Mouse (Mus musculus): ENCODE measurements around the gene Rpl29.

DNA sequence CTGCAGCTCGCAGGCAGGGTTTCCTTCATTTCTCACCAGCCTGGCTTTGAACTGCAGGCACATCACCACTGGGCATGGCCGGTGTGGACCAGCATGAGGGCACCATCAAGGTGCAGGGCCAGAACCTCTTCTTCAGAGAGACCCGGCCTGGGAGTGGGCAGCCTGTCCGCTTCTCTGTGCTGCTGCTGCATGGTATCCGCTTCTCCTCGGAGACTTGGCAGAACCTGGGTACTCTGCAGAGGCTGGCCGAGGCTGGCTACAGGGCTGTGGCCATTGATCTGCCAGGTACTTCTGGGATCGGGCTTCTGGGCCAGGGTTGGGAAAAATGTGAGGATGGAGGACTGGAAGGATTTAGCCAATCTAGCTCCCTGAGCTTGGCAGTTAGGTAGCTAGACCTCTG lies 20.7 kb downstream of the Rpl29 start:
- no peak for TF ChIP-seq CTCF (IDR thresholded peaks at IDR 0.05; ENCODE audit: borderline replicate concordance, insufficient read depth, low read length)
- no peak for TF ChIP-seq POLR2A (IDR thresholded peaks at IDR 0.05; ENCODE audit: low read depth, low read length)
